Mouse (Mus musculus): ENCODE measurements around the gene Fancg. TPM values are rescaled to one million over a fixed set of nuclear protein-coding genes. Genes with fewer than 3 reads are reported as not detected.
"Not testable (repeated sequence)": the region's sequence is repeated elsewhere in the genome, so short reads cannot be mapped to it uniquely, and the experiment has no call there.

Fancg gene
- polyA plus RNA-seq, 1 experiment from 2014 or later = 22.3 TPM

DNA sequence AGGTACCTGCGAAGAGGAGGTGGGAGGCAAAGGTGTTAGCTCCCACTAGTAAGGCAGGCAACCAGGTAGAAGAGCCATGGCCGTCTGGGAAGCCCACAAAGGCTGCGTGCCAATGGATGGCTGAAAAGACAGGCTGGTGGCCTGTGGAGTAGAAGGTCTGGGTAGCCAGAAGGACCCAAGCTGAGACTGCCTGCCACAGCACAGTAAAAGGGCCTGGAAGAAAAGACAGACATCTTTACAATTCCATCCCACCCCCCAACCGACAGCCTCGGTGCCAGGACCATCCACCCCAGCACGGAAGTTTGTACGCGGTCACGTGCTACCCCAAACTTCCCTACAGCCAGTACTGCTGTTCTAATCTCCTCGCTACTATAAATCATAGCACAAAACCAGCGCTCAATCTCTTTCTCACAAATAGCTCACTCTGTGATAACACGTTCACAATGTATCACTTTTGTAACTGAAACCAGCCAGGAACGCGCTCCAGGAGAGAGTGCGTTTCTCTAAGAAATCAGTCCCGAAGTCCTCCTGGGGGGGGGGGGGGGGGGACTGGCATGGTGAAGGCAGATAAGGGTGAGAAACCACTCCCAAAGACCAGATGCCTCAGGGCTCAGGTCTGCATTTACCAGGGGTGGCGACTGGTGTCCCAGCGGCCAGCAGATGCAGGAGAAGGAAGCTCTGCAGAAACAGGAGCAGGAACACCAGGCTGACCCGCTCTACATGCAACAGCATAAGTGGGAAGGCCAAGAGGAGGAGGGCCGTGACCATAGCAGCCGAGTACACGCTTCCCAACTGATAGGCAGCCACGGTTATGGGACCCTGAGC, 9.5 kb upstream of the Fancg start:
- H3K4me3 ChIP-seq (replicated peaks) = no peak overlapping the region
- no peaks in the 10 kb centered on the region for H3K9me3 ChIP-seq (replicated peaks)
- no peak overlapping the region for H3K9ac ChIP-seq
- no peak overlapping the region for H3K4me2 ChIP-seq (replicated peaks)
- H3K4me1 ChIP-seq = peaks cover 7% of the 10 kb centered on the region
- H3K27me3 ChIP-seq = no peaks in the 10 kb centered on the region
- ATAC-seq (ENCODE audit: insufficient number of reproducible peaks, low FRiP score, low TSS enrichment, low read depth) = no peak
- WGBS = 93% methylated on average over 23 of the region's 23 CpGs
- peaks cover 73% of the 10 kb centered on the region for H3K36me3 ChIP-seq
- no peak overlapping the region for H3K27ac ChIP-seq (replicated peaks)

DNA sequence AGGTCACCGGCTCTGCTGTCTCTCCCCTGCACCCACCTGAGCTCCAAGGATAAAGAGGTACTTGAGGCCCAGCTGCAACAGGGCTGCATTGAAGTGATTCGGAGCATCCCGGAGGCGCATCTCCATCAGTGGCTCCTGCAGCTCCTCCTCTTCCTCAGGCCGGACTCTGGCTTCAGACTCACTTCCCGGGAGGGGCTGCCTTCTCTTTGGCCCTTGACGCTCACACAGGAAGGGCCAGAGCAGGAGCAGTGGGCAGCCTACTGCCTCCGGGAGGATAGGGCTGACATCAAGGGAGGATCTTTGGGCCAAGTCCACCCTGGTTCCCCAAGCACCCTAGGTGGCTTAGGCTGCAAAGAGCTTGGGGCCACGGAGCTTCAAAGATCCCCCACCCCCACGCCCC, 8.9 kb upstream of the Fancg start:
- WGBS = 90% methylated on average over 10 of the region's 10 CpGs
- Histone ChIP-seq H3K36me3 (peaks cover 73% of the 10 kb centered on the region), H3K9me3 (replicated peaks) (no peaks in the 10 kb centered on the region), H3K27me3 (no peaks in the 10 kb centered on the region), H3K4me2 (replicated peaks) (no peak overlapping the region), H3K27ac (replicated peaks) (no peak overlapping the region), H3K4me3 (replicated peaks) (no peak overlapping the region), H3K9ac (no peak overlapping the region), H3K4me1 (peaks cover under 1% of the 10 kb centered on the region; the same call in 1 of the 2 replicates)
- no peak for ATAC-seq (ENCODE audit: insufficient number of reproducible peaks, low FRiP score, low TSS enrichment, low read depth)

DNA sequence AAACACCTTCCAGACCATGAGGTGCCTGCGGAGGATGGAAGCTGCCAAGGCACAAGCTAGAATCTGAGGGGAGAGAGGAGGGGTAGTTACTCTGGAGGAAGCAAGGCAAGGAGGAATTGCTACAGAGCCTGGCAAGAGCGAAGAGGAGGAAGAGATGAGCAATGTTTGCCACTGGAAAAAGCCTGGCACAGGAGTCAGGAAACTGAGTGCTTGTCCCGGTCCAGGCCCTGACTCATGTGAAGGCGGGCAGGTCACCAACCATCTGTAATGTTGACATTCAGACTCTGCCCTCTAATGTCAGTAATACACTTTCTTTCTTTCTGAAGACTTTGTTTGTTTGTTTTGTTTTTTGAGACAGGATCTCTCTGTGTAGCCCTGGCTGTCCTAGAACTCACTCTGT, 7.8 kb upstream of the Fancg start:
- no peaks in the 10 kb centered on the region for H3K9me3 ChIP-seq (replicated peaks)
- peaks cover 66% of the 10 kb centered on the region for H3K36me3 ChIP-seq
- H3K4me2 ChIP-seq (replicated peaks) = no peak overlapping the region
- 85% methylated on average over 4 of the region's 4 CpGs for WGBS
- no peaks in the 10 kb centered on the region for H3K27me3 ChIP-seq
- ATAC-seq (ENCODE audit: insufficient number of reproducible peaks, low FRiP score, low TSS enrichment, low read depth) = no peak
- H3K4me1 ChIP-seq = no peaks in the 10 kb centered on the region
- H3K4me3 ChIP-seq (replicated peaks) = no peak overlapping the region
- no peak overlapping the region for H3K9ac ChIP-seq
- H3K27ac ChIP-seq (replicated peaks) = no peak overlapping the region

DNA sequence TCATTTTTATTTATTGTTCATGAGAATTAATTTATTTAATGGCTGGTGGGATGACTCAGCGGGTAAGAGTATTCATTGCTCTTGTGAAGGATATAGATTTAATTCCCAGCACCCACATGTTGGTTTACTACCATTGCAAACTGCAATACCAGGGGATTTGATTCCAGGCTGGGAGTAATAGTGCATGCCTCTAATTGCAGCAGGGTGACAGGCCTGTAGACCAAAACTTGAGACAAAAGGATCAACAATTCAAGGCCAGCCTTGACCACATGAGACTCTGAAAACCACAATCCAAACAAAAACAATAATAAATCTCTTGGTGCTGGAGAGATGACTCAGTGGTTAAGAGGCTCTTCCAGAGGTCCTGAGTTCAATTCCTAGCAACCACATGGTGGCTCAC, 1.8 kb upstream of the Fancg start:
- 90% methylated on average over 1 of the region's 1 CpGs for WGBS
- H3K4me1 ChIP-seq = peaks cover 13% of the 10 kb centered on the region
- H3K4me3 ChIP-seq (replicated peaks) = no peak overlapping the region
- ATAC-seq (ENCODE audit: insufficient number of reproducible peaks, low FRiP score, low TSS enrichment, low read depth) = no peak
- no peaks in the 10 kb centered on the region for H3K9me3 ChIP-seq (replicated peaks)
- H3K36me3 ChIP-seq = peaks cover 9% of the 10 kb centered on the region
- H3K27ac ChIP-seq (replicated peaks) = no peak overlapping the region
- H3K4me2 ChIP-seq (replicated peaks) = no peak overlapping the region
- H3K9ac ChIP-seq = no peak overlapping the region
- H3K27me3 ChIP-seq = no peaks in the 10 kb centered on the region

DNA sequence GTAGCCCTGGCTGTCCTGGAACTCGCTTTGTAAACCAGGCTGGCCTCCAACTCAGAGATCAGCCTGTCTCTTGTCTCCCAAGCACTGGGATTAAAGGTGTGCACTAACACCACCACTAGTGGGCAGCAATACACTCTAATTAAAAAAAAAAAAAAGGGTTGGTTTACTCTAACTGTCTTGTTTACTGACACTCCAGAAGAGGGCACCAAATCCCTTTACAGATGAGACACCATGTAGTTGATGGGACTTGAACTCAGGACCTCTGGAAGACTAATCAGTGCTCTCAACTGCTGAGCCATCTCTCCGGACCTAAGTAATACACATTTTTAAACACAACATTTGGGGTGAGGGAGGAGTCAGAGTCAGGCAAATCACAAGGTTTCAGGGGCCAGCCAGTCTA, 4.5 kb downstream of the Fancg start:
- Histone ChIP-seq H3K4me2 (replicated peaks) (no peak overlapping the region), H3K4me1 (peaks cover 18% of the 10 kb centered on the region), H3K36me3 (no peaks in the 10 kb centered on the region), H3K9ac (no peak overlapping the region), H3K4me3 (replicated peaks) (no peak overlapping the region), H3K27me3 (no peaks in the 10 kb centered on the region), H3K27ac (replicated peaks) (no peak overlapping the region), H3K9me3 (replicated peaks) (no peaks in the 10 kb centered on the region)
- ATAC-seq (ENCODE audit: insufficient number of reproducible peaks, low FRiP score, low TSS enrichment, low read depth) = no peak
- WGBS = 53% methylated on average over 2 of the region's 2 CpGs

DNA sequence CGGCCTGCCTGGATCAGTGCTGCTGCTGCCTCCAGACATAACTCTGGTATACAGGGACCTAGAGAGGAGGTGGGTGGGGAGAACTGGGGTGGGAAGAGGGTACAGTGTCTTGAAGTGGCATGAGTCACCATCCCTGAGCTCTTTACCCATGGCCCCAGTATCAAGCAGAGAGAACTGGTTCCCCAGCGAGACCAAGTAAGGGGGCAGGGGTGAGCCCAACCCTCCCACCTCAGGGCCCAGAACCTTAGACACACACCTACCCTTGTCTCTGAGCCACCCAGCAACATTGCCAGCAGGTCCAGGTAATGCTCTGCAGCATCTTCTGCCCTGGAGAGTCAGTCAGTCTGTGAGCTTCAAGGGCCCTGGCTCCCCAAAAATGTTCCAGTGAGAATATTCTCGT, 5.4 kb downstream of the Fancg start:
- WGBS = 87% methylated on average over 3 of the region's 3 CpGs
- H3K4me2 ChIP-seq (replicated peaks) = no peak overlapping the region

DNA sequence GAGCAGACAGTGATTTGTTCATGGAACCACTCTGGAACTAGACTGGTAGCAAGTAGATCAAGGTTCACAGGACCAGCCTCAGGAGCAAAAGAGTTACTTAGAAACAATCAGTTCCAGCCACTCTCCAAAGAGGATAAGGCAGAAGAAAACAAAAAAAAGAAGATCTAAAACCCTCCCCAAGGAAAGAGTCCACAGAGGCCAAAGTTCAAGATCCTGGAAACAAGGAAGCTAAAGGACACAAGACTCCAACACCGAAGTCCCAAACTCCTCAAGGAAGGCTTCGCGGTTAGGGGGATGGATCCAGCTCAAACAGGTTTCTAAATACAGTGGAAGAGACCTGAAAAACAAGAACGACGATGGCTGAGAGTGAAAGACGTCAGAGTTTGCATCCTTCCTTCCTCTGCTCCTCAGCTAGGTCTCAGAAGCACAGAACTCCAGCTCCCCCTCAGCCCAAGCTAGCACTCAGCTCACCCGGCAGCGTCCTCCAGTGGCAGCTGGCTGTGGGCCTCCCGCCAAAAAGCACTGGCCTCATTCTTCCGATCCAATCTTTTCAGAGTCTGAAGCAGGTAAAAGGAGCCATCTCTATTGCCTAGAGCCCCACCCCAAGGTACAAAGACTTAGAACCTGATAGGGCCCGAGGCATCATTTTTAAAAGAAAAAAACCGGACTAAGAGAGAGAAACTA, 7.4 kb downstream of the Fancg start:
- no peaks in the 10 kb centered on the region for H3K9me3 ChIP-seq (replicated peaks)
- no peaks in the 10 kb centered on the region for H3K36me3 ChIP-seq
- no peak for ATAC-seq (ENCODE audit: insufficient number of reproducible peaks, low FRiP score, low TSS enrichment, low read depth)
- no peak overlapping the region for H3K9ac ChIP-seq
- no peaks in the 10 kb centered on the region for H3K27me3 ChIP-seq
- H3K4me2 ChIP-seq (replicated peaks) = no peak overlapping the region
- peaks cover 19% of the 10 kb centered on the region for H3K4me1 ChIP-seq
- 73% methylated on average over 12 of the region's 12 CpGs for WGBS
- no peak overlapping the region for H3K4me3 ChIP-seq (replicated peaks)
- H3K27ac ChIP-seq (replicated peaks) = 0 out of 2 replicates have a peak overlapping the region, but pooled peaks have one; percentile 11

More for the DNA sequence above, 5.4 kb downstream of the Fancg start:
- no peak overlapping the region for H3K27ac ChIP-seq (replicated peaks)
- H3K4me1 ChIP-seq = peaks cover 20% of the 10 kb centered on the region
- no peak for ATAC-seq (ENCODE audit: insufficient number of reproducible peaks, low FRiP score, low TSS enrichment, low read depth)
- H3K9me3 ChIP-seq (replicated peaks) = no peaks in the 10 kb centered on the region
- no peaks in the 10 kb centered on the region for H3K27me3 ChIP-seq
- H3K4me3 ChIP-seq (replicated peaks) = no peak overlapping the region
- no peak overlapping the region for H3K9ac ChIP-seq
- no peaks in the 10 kb centered on the region for H3K36me3 ChIP-seq

DNA sequence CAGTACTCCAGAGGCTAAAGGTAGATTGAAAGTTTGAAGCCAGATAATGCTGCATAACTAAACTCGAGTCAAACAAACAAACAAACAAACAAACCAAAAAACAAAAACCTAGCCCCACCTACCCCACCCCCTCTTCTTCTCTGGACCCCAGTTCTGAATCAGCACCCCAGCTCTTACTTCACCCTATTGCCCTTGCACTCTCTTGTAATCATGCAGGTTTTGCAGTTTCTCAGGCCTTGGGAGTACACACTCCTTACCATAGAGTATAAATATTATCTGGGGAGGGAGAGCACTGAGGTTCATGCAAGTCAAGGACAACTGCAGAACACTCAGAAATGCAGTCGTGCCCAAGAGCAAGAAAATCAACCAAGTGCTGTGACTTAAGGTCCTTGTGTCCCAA, 9.0 kb downstream of the Fancg start:
- Histone ChIP-seq H3K4me3 (replicated peaks) (no peak overlapping the region), H3K27ac (replicated peaks) (no peak overlapping the region), H3K4me1 (peaks cover 27% of the 10 kb centered on the region), H3K27me3 (no peaks in the 10 kb centered on the region), H3K36me3 (no peaks in the 10 kb centered on the region), H3K9me3 (replicated peaks) (no peaks in the 10 kb centered on the region), H3K9ac (no peak overlapping the region), H3K4me2 (replicated peaks) (no peak overlapping the region)
- ATAC-seq (ENCODE audit: insufficient number of reproducible peaks, low FRiP score, low TSS enrichment, low read depth) = no peak
- WGBS = 87% methylated on average over 2 of the region's 2 CpGs

DNA sequence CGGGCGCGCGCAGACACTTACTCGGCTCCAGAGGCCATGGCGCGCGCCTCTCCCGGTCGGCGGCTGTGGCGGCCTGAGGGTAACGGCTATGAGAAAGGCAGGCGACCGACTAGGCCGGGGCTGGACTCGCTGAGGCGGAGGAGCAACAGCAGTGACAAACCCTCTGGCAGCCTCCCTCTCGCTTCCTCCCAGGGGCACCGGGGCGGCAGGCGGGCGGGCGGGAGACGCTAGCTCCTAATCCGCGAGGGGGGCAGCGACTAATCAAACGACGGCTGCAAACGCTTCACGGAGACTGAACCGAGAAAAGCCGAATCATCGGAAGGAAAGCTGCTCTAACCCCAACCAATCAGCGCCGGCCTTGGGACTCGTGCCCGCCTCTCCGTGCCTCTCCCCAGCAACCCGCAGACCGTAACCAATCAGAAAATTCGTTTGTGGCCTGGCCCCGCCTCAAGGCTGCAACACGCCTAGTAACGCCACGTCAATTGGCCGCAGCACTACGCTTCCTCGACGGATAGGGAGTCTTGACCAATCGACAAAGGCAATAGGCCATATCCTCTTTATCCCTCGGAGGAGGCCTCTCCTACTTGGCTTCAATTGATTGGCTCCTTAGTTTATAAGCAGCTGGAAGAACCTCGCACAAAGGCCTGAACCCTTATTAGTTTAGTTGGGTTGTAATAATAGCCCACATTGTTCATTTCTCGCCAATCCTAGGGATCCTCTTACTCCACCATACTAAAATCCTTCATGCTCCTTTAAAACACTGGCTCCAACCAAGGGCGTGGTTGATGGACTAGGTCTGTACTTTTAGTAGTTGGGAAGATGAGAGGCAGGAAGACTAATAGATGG, 9.9 kb downstream of the Fancg start, which contains the start of gene Vcp:
Vcp (minus strand) TSS at position 367 of the 846 bp plus-strand sequence.
- peak; percentile 99 for ATAC-seq (ENCODE audit: insufficient number of reproducible peaks, low FRiP score, low TSS enrichment, low read depth)
- under 1% methylated on average over 51 of the region's 56 CpGs for WGBS
- Histone ChIP-seq H3K4me2 (replicated peaks) (peak within 1 kb of the TSS; percentile 61), H3K4me1 (peaks cover 27% of the 10 kb centered on the region), H3K9ac (peak within 1 kb of the TSS; percentile 98), H3K4me3 (replicated peaks) (peak within 1 kb of the TSS; percentile 94), H3K27ac (replicated peaks) (peak within 1 kb of the TSS; percentile 99)
- H3K36me3 ChIP-seq; H3K9me3 ChIP-seq (replicated peaks); H3K27me3 ChIP-seq: not testable (repeated sequence)

DNA sequence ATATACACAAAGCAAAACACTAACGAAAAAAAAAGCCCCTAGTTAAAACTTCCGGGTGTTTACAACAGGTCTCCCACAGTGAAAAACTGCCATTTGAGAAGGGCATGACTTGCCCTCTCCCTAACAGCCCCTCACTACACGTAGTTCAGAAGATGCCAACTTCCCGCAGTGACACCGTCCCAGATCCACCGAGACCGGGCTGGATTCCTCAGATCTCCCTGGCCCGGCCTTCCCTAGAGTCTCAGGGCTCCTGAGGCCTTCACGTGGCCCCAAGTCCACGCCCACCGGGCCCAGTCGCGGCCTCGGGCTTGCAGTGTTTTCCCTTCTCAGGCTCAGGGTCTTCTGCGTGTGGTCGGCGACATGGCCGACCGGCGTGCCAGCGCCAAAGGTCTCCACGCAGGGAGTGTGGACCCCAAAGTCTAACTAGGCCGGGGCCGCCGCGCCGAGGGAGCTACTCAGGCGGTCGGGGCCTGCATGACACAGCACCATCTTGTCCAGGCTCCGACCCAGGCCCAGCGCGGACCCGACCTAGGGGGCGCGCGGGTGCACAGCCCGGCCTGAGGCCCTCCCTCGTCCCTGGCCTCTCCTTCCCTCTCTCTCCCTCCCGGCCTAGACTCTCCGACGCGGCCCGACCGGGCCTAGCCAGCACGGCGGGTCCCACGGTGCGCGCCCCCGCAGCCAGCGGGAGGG, 10.7 kb downstream of the Fancg start:
- peak overlapping the region; percentile 61 for H3K4me2 ChIP-seq (replicated peaks)
- under 1% methylated on average over 49 of the region's 51 CpGs for WGBS
- no peaks in the 10 kb centered on the region for H3K9me3 ChIP-seq (replicated peaks)
- H3K36me3 ChIP-seq = peaks cover 12% of the 10 kb centered on the region
- H3K9ac ChIP-seq = peak overlapping the region; percentile 98
- H3K27ac ChIP-seq (replicated peaks) = peak overlapping the region; percentile 99
- peaks cover 27% of the 10 kb centered on the region for H3K4me1 ChIP-seq
- ATAC-seq (ENCODE audit: insufficient number of reproducible peaks, low FRiP score, low TSS enrichment, low read depth) = peak; percentile 78
- H3K27me3 ChIP-seq = no peaks in the 10 kb centered on the region
- H3K4me3 ChIP-seq (replicated peaks) = peak overlapping the region; percentile 94

Data from embryonic facial prominence, embryonic 15.5 days (tissue).